Mouse (Mus musculus): ENCODE measurements around the gene Nr1h3.

The Nr1h3 gene

DNA sequence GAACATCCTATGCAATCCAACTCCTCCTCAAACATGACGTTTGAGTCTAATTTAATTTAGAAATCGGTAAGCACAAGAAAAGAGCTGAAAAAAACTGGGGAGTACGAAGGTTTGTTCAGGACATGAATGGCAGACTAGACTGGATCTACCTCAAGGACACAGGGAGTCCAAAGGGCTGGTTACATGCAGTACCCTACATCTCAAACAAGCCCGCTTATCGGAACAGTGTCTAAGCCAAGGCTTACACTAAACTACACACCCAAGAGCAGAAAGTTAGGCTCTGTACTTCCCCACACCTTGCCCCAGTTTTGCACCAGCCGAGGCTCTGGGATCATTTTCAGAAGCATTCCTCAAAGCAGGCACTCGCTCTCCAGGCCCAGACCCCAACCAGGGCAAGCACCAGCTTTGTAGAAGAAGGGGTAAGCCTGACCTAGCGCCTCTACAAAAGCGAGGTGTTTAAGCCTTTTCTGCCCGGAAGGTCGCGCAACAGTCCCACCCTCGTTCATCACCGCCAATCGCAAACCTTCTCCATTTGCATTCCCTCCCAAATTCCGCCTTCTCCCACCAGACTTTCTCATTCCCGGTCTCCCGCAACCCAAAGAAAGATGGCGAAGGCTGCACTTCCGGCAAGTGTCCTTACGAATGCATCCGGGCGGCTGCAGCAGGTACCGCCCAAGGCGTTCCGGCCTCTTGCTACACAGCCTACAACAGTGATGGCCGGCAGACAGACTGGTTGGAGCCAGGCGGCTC lies at the start of gene Nr1h3, which contains the start of gene Acp2:
Gene Nr1h3 (minus strand): TSS at position 613 of the 750 bp plus-strand sequence.
Gene Acp2 (plus strand): TSS at position 664 of the 750 bp plus-strand sequence.
- DNase-seq (ENCODE audit: low read depth, low spot score), result peak; percentile 98

DNA sequence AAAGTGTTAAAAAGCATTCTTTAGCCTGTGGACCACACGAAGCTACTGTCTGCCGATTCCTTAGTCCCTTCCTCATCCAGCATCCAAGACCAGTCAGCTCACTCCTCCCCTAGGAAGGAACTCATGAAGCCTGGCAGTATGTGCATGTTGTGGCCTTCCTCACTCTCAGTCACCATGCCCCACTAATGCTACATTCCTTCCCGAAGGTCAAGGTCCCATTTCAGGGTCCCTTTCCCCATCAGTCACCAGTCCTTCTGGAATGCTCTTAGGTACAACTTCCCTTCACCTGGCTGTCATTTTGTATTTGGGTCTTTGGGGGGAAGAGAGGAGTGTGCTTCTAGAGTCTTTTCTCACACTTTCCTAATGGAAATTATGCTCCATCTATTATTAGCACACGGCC lies 49.4 kb upstream of the Nr1h3 start:
- DNase-seq (ENCODE audit: low read depth, low spot score), result no peak

DNA sequence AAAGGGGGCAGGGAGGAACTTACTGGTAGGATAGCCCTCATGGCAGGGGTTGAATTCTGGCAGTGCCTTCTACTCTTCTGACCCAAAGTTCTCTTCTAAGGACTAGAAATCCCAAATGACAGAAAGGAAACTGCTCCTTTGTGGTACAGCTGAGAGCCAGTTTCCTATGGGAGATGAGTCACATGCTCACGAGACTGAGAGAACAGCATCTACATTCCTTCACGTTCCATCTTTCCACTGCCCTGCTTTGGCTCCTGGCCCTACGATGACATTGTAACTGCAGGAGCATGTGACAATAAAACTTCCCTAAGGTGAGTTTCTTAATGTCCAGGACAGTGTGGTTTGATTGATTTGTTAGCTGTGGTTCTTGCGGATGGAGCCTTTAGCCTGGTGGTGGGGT lies 45.7 kb upstream of the Nr1h3 start:
- no peak for DNase-seq (ENCODE audit: low read depth, low spot score)

DNA sequence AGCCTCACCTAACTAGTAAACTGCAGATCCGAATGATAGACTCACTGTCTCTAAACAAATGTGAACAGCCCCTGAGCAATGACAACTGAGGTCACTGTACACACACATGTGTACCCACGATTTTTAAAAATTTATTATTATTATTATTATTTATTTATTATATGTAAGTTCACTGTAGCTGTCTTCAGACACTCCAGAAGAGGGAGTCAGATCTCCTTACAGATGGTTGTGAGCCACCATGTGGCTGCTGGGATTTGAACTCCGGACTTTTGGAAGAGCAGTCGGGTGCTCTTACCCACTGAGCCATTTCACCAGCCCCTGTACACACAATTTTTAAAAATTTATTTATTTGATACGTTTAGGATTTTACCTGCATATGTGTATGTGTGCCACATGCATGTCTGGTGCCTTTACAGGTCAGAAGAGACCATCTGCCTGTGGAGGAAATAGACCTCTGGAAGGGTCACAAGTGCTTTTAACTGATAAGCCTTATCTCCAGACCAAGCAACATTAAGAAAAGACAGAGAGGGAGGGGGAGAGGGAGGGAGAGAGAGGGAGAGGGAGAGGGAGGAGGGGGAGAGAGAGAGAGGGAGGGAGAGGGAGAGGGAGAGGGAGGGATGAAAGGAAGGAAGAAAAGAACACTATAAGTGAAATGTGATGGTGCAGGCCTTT lies 42.1 kb upstream of the Nr1h3 start:
- DNase-seq (ENCODE audit: low read depth, low spot score), result no peak

DNA sequence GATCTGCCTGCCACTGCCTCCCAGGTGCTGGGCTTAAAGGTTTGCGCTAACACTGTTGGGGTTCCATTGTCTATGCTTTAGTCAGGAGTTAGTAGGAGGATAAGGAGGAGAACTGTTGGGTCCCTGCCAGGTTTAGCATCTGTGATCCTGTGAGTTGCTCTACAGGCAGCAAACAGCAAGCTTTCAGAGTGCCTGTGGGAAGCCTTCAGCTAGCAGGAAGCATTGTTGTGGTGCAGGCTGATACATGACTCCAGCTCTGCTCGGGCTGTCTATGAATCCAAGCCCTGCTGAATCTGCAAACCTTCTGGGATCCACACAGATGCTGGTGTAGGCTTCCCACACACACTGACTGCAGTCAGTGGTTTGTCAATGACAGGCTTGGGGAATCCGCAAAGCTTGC lies 40.8 kb upstream of the Nr1h3 start:
- peak; percentile 92 for DNase-seq (ENCODE audit: low read depth, low spot score)

DNA sequence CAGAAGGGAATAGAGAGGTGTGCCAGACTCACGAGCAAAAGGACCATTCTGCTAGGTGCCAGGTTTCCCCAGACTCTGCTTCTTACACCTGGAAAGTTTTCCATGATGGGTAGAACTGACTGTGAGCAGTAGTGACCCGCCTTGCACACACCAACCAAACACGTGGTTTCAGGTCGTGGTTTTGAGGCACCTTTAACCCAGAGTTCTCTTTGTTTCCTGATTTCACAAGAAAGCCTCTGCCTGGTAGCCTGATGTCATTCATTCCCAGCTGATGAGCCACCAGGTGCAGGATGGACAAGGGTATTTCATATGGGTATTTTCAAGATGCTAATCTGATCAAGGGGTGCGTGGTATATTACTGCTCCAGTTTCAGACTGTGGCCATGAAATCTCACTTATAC lies 39.9 kb upstream of the Nr1h3 start:
- no peak for DNase-seq (ENCODE audit: low read depth, low spot score)

DNA sequence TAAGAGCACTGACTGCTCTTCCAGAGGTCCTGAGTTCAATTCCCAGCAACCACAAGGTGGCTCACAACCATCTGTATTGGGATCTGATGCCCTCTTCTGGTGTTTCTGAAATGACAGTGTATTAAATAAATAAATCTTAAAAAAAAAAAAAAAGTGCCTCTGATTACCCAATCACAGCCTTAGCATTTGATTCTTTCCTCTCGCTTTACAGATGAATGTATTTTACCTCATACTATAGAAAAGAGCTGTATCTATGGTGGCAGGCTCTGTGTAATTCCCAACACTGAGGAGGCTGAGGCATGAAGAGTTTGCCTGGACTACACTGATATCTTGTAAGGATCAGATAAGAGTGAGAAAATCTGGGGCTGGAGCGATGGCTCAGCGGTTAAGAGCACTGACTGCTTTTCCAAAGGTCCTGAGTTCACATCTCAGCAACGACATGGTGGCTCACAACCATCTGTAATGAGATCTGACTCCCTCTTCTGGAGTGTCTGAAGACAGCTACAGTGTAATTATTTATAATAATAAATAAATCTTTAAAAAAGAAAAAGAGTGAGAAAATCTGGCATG lies 35.0 kb upstream of the Nr1h3 start:
- peak; percentile 43 for DNase-seq (ENCODE audit: low read depth, low spot score)

DNA sequence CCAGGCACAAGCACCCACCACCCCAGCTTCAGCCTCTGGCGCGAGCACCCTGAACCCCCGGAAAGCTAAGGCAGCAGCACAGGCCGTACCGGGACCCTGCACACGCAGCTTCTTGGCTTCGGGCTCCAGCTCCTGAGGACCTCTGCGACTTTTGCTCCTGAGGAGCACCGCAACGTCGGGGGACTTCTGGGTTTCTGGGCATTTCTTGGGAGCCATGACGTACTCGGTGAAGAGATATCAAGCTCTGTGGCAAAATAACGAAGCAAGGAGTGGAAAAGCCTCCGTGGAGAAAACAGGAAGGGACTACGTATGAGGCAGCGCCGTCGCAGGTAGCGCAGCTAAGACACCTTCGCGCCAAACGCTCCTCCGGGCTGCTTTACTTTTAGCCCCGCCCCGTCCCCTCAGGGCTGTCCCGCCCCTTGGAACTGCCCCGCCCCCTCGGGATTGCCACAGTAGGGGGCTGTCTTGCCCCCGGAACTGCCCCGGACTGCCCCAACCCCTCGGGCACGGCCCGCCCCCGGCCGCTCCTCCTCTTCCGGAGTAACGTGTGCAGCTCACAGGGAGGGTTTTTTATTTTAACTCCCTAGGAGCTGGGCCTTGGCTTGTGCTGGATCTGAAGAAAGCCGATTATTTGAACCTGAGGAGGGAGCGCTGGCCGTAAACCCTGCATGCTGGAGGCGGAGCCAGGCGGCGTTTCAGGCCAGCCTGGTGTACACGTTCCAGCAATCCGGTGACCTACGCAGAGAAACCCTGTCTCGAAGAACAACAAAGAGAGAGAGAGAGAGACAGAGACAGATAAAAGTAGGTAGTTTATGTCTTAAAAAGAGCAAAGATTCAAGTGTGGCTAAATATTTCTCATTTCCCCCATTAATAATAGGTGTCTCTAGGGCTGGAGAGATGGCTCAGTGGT lies 34.2 kb upstream of the Nr1h3 start, which contains the start of gene Ddb2:
Gene Ddb2 (minus strand): TSS at position 382 of the 910 bp plus-strand sequence.
- DNase-seq (ENCODE audit: low read depth, low spot score), result peak; percentile 98

DNA sequence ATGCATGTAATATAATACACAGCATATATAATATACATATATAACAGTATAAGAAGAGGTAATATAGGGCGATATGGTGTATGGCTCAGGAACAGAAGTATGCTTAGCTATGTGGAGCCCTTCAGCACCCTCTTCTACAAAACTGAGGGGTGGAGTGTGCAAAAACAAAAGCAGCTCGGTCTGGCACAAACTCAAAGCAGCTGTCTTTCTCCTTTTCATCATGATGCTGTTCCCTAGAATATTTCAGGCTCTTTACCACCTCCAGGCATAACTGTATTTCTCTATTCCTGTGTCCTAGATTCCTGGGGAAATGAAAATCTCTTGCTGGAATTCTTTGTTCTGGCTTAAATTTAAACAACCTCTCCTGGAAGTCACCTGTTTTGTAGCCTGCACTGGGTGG lies 27.1 kb upstream of the Nr1h3 start:
- DNase-seq (ENCODE audit: low read depth, low spot score), result peak; percentile 84

DNA sequence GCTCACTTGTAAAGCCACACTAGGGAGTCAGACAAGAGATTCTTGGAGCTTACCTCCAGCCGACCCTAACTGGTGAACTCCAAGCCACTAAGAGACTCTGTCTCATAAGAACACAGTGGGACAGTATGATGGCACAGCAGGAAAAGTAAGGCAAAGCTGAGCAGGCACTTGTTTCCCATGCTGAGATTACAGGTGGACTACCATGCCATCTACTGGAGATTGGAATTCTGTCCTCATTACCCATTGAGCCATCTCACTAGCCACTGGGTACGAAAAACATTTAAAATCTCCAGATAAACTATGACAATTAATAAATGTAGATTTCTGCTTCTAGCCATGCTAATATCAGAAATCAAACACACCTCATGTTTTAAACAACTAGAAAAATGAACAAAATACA lies 21.0 kb upstream of the Nr1h3 start:
- peak; percentile 47 for DNase-seq (ENCODE audit: low read depth, low spot score)

DNA sequence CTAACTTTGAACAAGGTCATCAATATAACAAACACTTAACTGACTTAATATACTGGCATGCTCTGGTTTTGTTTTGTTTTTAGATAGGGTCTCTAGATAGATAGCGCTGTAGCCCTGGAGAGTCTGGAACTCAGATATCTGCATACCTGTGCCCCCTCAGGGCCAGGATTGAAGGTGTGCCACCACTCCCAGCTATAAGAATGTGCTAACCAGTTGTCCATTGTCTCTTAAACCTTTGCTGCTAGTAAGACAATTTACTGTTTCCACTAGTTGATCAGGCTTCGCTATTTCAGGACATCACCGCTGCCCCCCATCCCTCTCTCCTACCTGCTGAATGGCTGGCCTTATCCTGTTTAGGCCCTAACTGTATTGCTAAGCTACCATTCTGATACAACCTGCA lies 17.9 kb upstream of the Nr1h3 start:
- no peak for DNase-seq (ENCODE audit: low read depth, low spot score)

DNA sequence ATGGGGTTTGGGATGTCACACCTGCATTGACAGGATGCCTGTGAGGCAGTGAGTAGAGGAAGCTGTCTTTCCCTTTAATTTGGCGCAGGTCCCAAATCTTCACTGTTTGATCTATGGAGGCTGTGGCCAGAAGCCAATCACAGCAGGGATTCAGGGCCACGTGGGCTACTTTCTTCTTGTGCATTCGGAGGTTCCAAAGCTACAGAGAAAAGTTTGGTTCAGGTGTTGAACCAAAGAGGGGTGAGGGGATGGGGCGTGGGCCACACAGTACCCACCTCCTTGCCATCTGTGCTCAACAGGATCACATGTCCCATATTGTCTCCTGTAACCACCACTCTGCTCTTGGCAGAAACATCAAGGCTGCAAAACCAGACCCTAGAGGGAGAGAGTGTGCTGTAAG lies 14.4 kb upstream of the Nr1h3 start:
- peak; percentile 39 for DNase-seq (ENCODE audit: low read depth, low spot score)

DNA sequence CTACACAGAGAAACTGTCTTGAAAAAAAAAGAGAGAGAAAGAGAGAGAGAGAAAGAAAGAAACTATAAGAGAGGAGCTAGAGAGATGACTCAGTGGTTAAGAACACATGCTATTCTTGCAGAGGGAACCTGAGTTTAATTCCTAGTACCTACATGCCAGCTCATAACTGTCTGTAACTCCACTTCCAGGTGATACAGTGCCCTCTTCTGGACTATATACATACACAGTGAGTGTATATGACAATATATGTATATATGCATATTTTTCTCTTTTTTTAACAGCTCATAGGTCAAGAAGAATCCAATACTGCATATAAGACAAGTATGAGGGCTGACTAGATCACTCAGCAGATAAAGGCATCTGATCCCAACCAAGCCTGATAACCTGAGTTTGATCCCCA lies 10.7 kb upstream of the Nr1h3 start:
- no peak for DNase-seq (ENCODE audit: low read depth, low spot score)

DNA sequence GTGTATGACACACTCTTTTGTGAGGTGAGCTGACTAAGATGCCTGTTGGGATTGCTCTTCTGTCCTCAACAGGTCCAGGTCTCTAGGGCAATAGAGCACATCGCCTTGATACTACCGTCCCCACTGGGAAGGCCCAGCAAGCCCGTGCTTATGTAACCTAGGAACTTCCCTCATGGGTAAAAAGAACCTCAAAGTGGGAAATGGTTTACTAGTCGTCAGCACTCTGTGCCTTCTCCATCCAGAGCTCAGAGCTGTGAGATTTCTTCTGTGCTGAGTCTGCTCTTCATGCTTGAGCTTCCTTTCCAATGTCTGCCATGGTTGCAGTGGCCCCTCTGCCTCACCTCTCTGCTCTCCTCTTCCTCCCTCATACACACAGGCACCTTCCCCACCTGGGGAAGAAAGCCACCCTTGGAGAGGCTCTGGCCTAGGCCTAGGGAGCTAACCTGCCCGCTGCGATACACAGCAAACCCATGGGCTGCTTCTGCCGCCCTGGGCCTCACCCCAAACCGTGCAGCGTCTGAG lies 3.7 kb upstream of the Nr1h3 start:
- peak; percentile 45 for DNase-seq (ENCODE audit: low read depth, low spot score)

DNA sequence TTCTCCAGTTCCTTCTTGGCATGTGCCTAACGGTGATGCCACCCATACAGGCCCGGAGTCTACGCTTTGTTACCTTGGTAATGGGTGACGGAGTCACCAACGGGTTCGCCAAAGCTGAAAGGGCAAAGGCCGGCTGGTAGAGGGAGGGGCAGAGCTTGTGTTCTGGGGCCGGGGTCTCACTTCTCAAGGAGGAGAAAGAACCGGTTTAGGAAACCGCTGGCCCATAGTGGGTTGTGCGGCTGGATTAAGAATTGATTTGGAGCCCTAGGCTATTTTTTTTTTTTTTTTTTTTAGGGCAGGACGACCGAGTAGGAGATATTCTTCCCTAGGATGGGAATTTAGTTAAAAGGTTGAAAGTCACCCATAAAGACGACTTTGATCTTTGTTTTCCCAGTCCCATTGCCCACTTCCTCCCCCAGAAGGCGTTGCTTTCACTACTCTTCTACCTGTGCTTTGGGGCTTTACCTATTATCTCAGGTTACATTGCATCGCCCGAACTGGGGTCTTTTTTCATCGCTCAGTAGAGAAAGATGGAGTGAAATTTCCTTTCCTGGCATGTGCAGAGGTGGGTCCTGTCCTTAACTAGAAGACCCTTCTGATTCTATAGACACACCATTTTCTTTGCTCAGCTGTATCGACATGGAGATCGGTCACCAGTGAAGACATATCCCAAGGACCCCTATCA lies 480 bp upstream of the Nr1h3 start:
- no peak for DNase-seq (ENCODE audit: low read depth, low spot score)

DNA sequence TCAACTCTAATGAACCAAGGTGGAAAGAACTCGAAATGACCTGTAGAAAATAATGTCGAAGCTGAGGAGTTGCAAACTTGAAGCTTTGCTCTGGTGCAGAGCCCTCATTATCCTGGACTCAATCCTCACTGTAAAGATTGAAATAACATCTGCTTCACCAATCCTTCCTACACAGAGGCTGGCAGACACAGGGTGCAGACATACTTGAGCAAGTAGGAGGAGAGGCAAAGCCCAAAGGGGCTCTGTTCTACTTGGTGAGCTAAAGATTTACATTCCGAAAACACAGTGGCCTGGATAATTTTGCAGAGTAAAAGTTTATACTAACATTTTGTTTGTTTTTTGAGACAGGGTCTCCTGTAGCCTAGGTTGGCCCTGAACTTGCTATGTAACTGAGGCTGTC lies 3.7 kb downstream of the Nr1h3 start:
- peak; percentile 56 for DNase-seq (ENCODE audit: low read depth, low spot score)

DNA sequence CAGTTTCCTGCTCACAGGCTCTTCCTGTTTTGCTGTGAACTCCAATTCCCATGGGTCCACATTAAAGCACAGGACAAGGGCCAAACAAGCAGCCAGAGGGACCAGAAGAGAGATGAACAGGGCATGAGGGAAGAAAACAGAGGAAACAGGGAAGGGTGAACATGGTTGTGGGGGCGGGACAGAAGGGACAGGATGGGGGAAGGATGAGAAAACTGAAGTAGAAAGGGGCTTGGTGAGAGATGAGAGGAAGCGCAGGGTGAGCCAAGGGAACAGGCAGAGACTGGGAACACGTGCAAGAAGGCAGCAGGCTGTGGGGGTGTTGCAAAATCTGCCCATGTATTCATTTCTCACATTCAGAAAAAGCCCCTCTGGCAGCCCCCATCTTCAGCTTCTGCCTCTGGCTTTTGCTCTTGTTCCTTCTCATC lies 6.0 kb downstream of the Nr1h3 start:
- peak; percentile 74 for DNase-seq (ENCODE audit: low read depth, low spot score)

DNA sequence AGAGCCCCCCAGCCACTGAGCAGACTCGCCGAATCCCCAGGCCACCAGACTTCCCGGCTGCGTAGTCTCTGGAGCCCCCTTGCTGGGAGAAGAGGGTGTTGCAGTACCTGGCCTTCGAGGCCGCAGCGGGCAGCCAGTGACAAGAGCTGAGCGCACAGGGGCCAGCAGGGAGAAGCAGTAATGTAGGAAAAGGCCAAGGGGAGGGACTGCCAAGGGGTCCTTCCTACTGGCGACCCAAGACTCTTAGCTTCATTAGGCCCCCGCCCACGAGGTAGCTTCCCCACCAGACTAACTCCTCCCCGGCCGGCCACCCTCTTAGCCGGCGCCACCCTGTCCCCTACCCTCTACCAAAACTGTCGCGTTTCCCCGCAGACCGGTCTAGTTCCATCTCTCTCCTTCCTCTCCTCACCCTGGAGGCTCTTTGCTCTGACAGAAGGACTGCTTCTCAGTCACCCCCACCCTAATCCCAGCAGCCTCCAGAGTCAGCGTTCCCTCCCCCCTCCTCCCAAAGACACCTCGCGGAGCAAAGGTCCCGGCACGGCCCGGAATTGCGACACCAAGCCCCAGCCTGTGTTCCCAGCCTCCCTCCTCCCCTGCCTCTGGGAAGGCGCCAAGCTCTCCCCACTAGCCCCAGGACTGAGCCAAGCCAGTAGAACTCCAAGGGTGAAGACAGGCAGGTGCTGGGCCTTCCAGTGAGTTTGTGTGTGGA lies 7.9 kb downstream of the Nr1h3 start:
- peak; percentile 79 for DNase-seq (ENCODE audit: low read depth, low spot score)

DNA sequence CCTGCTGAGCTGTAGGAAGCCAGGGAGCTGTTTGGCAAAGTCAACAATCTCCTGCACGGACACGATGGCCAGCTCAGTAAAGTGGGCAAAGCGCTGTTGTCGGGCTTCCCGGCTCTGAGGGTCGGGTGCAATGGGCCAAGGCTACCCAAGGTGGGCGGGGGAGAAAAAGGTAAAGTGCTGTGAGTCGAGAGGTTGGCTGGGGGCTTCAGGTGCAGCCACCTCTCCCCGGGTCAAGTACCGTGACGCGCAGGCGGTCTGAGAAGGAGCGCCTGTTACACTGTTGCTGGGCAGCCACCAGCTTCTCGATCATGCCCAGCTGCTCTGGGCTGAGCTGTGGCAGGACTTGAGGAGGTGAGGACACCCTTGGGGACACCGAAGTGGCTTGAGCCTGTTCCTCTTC lies 12.1 kb downstream of the Nr1h3 start:
- no peak for DNase-seq (ENCODE audit: low read depth, low spot score)

DNA sequence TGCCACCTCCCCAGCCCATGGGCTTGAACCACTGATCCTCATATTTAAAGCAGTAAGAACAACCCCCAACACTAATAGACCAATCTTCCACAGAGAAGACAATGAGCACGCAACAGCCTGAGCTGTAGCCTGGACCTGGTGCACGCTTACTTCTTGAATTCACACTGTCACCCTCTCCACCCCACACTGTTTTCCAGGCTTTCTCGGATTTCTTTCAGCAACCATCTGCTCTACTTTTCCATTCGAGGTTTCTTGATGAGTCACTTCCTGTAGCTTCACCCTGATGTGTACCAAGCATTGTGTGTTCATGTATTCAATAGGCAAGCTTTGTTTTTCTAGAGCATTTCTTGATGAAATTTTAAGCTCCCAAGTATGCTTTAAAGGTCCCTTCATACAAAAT lies 15.2 kb downstream of the Nr1h3 start:
- peak; percentile 86 for DNase-seq (ENCODE audit: low read depth, low spot score)

Measured in brain, adult 2 months (tissue).